ENCODE assay signal across 7 mouse cellular contexts in genomic region chr9:69439805-69440357, GRCm38 (mm10). TPM values are rescaled to one million over a fixed set of nuclear protein-coding genes. Genes with fewer than 3 reads are reported as not detected.
A peak's percentile ranks its signal among the peaks of the same experiment; 100 is the strongest.
DNase-seq lines count a peak whose midpoint lies in the region; ATAC-seq and TF ChIP-seq lines count a peak whose summit lies in the region.

No protein-coding gene starts in this region.

- peak; percentile 40 for DNase-seq in urinary bladder, postnatal 14 days (ENCODE audit: low spot score)
- no peak for DNase-seq in urinary bladder, postnatal 25 days (ENCODE audit: low spot score)
- peak; percentile 22 for DNase-seq in heart, postnatal 0 days (ENCODE audit: low spot score)
- DNase-seq in liver, embryonic 14.5 days (ENCODE audit: low read depth in 3 of 3, low spot score in 3 of 3) = peak in 2 of 3 experiments; percentile 26 to 40
- DNase-seq in right cerebral cortex, postnatal 10 days (ENCODE audit: low spot score in 2 of 2) = no peak
- DNase-seq in ovary, adult 18-20 months (ENCODE audit: low spot score) = no peak
- no peak for DNase-seq in layer of hippocampus, adult 11-12 months (ENCODE audit: low spot score)

- peak overlapping the region; percentile 15; the same call in 1 of the 2 replicates for H3K27ac ChIP-seq in heart, postnatal 0 days (ENCODE audit: low read depth)
- no peak overlapping the region for H3K27ac ChIP-seq in liver, embryonic 14.5 days

- no peak overlapping the region for H3K4me2 ChIP-seq in heart, postnatal 0 days (ENCODE audit: low read depth, low read length)
- H3K4me2 ChIP-seq in liver, embryonic 14.5 days (ENCODE audit: low read depth) = no peak overlapping the region

- 34% methylated on average over 7 of the region's 7 CpGs for WGBS in heart, postnatal 0 days
- WGBS in liver, embryonic 14.5 days (ENCODE audit: insufficient replicate concordance) = 21% methylated on average over 7 of the region's 7 CpGs

- TF ChIP-seq EP300 in heart, postnatal 0 days (IDR thresholded peaks at IDR 0.05; ENCODE audit: low read depth) = no peak
- no peak for TF ChIP-seq EP300 in liver, embryonic 14.5 days (IDR thresholded peaks at IDR 0.05; ENCODE audit: low read depth)

- H3K4me1 ChIP-seq in heart, postnatal 0 days (ENCODE audit: control insufficient read depth, insufficient read depth) = peaks cover 10% of the 10 kb centered on the region
- peaks cover 0 to 26% of the 10 kb centered on the region in 2 experiments; a peak in 3 of 4 replicates for H3K4me1 ChIP-seq in liver, embryonic 14.5 days (replicated peaks; ENCODE audit: control insufficient read depth in 2 of 2, insufficient read depth in 2 of 2, low read length in 1 of 2)

- no peak overlapping the region for H3K9ac ChIP-seq in heart, postnatal 0 days (replicated peaks; ENCODE audit: low read depth, low read length)
- no peak overlapping the region for H3K9ac ChIP-seq in liver, embryonic 14.5 days (replicated peaks)

- H3K4me3 ChIP-seq in heart, postnatal 0 days (ENCODE audit: low read depth, low read length) = no peak overlapping the region
- no peak overlapping the region for H3K4me3 ChIP-seq in liver, embryonic 14.5 days (ENCODE audit: insufficient read depth in 1 of 2, low read depth in 2 of 2, low read length in 2 of 2)

- TF ChIP-seq CTCF in heart, postnatal 0 days (IDR thresholded peaks at IDR 0.05; ENCODE audit: low read depth) = no peak
- TF ChIP-seq CTCF in liver, embryonic 14.5 days (IDR thresholded peaks at IDR 0.05; ENCODE audit: low read depth) = peak; percentile 33

- H3K27me3 ChIP-seq in heart, postnatal 0 days (ENCODE audit: control insufficient read depth, insufficient read depth, low read length) = no peaks in the 10 kb centered on the region
- no peaks in the 10 kb centered on the region for H3K27me3 ChIP-seq in liver, embryonic 14.5 days (ENCODE audit: control insufficient read depth, insufficient read depth, low read length)

- H3K36me3 ChIP-seq in heart, postnatal 0 days (replicated peaks; ENCODE audit: control insufficient read depth, insufficient read depth, low read length) = no peaks in the 10 kb centered on the region
- H3K36me3 ChIP-seq in liver, embryonic 14.5 days (replicated peaks; ENCODE audit: control insufficient read depth, insufficient read depth, low read depth) = no peaks in the 10 kb centered on the region

- no peak for ATAC-seq in heart, postnatal 0 days (ENCODE audit: insufficient read depth, low read depth)
- peak; percentile 44 for ATAC-seq in liver, embryonic 14.5 days (ENCODE audit: insufficient read depth)

- H3K9me3 ChIP-seq in heart, postnatal 0 days (replicated peaks; ENCODE audit: control insufficient read depth, low read length) = no peaks in the 10 kb centered on the region
- H3K9me3 ChIP-seq in liver, embryonic 14.5 days (ENCODE audit: control insufficient read depth, low read length) = no peaks in the 10 kb centered on the region

RNA-seq across cellular contexts. Expression of gene Anxa2, which starts 13.5 kb away (rescaled TPM):
- total RNA-seq in heart, postnatal 0 days (2014; rRNA removed; ENCODE audit: low replicate concordance) = 367 and 369 TPM in 2 replicates
- 268 and 280 TPM in 2 replicates for polyA plus RNA-seq in heart, postnatal 0 days (2015; fragmentation: Nextera tagmentation; extraction: Ambion mirVana)
- 49.7 and 65.6 TPM in 2 replicates for polyA plus RNA-seq in liver, embryonic 14.5 days (2012; rRNA removed)
- 88.3 and 99.8 TPM in 2 replicates for polyA plus RNA-seq in liver, embryonic 14.5 days (2014; fragmentation: Nextera tagmentation; extraction: Ambion mirVana)

RNA-seq across cellular contexts. Expression of gene Ice2, which starts 42.2 kb away (rescaled TPM):
- 5.9 and 9.1 TPM in 2 replicates for total RNA-seq in heart, postnatal 0 days (2014; rRNA removed; ENCODE audit: low replicate concordance)
- polyA plus RNA-seq in heart, postnatal 0 days (2015; fragmentation: Nextera tagmentation; extraction: Ambion mirVana) = 6.4 and 6.5 TPM in 2 replicates
- 2.4 and 4.0 TPM in 2 replicates for polyA plus RNA-seq in liver, embryonic 14.5 days (2012; rRNA removed)
- 6.7 and 6.8 TPM in 2 replicates for polyA plus RNA-seq in liver, embryonic 14.5 days (2014; fragmentation: Nextera tagmentation; extraction: Ambion mirVana)

Comparison
In these comparisons a context has a peak if more than half of its experiments do, and no peak if none do; other contexts are left out.
1. DNase-seq: peak in urinary bladder, postnatal 14 days (single experiment), heart, postnatal 0 days (single experiment) and liver, embryonic 14.5 days (2 of 3); none in urinary bladder, postnatal 25 days (single experiment), right cerebral cortex, postnatal 10 days (0 of 2), ovary, adult 18-20 months (single experiment) and layer of hippocampus, adult 11-12 months (single experiment).